8 mouse cellular contexts compared by ENCODE assay signal in the genomic region with DNA sequence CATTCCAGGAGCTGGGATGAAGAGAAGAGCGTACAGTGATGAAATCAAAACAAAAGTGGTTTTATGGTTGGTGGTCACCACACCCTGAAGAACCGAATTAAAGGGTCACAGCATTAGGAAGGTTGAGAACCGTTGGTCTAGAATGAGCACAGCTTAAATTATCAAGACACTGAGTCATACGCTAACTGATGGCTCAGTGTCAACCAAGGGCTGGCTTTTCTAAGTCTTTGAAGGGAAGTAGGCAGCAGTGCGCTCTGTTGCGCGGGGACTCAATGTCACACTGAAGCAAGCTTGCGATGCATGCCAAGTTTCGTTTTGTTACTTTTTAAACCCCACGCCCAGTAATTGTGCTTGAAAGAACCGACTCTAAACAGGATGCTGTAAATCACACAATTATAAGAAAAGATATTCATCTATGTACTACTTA.
A peak's percentile ranks its signal among the peaks of the same experiment; 100 is the strongest.
DNase-seq lines count a peak whose midpoint lies in the region; ATAC-seq and TF ChIP-seq lines count a peak whose summit lies in the region.

No protein-coding gene starts in this region.

- H3K9ac ChIP-seq in forebrain, embryonic 11.5 days (ENCODE audit: low read length) = no peak overlapping the region

- CTCF ChIA-PET in Patski (lab: Charles Lee) = interaction anchor here (0.8 to 0.9 kb wide), 2 partner anchors 41 to 158 kb away, joined by 3 read pairs; partner anchors contain the start of gene Nol7

- H3K9me3 ChIP-seq in forebrain, embryonic 11.5 days (ENCODE audit: control insufficient read depth, low read length) = no peaks in the 10 kb centered on the region

- H3K4me2 ChIP-seq in forebrain, embryonic 11.5 days (ENCODE audit: low read depth, low read length, severe bottlenecking) = no peak overlapping the region

- in situ Hi-C loops in Patski (cut with MboI; ENCODE audit: low pct_unique_long_range_greater_than_20kb) = no loop called here

- POLR2A ChIA-PET in Patski (lab: Charles Lee) = interaction anchor here (0.6 kb wide), 2 partner anchors 9 to 100 kb away, joined by 4 read pairs; no protein-coding TSS in a partner anchor

- peak; percentile 72 for ATAC-seq in Patski
- peak; percentile 23; the same call in 1 of the 2 replicates for ATAC-seq in megakaryocyte progenitor cell, adult 5-6 weeks (replicated peaks; ENCODE audit: poor library complexity)
- ATAC-seq in forebrain, embryonic 11.5 days (replicated peaks; ENCODE audit: low FRiP score) = no peak

- WGBS in forebrain, embryonic 11.5 days = 93% methylated on average over 11 of the region's 11 CpGs

- peak overlapping the region; percentile 96 for H3K27ac ChIP-seq in layer of hippocampus, adult 2 months
- no peak overlapping the region for H3K27ac ChIP-seq in forebrain, embryonic 11.5 days (ENCODE audit: low read depth, low read length)

- H3K27me3 ChIP-seq in Patski = no peaks in the 10 kb centered on the region
- H3K27me3 ChIP-seq in forebrain, embryonic 11.5 days (ENCODE audit: control insufficient read depth, insufficient read depth, low read length) = no peaks in the 10 kb centered on the region

- no peak for TF ChIP-seq CTCF in layer of hippocampus, adult 2 months (conservative IDR thresholded peaks at IDR 0.05)
- no peak for TF ChIP-seq CTCF in Patski (IDR thresholded peaks at IDR 0.05)

- H3K4me3 ChIP-seq in layer of hippocampus, adult 2 months = no peak overlapping the region; the same call in 1 of the 2 replicates
- H3K4me3 ChIP-seq in forebrain, embryonic 11.5 days (ENCODE audit: low read depth, low read length) = no peak overlapping the region

- DNase-seq in layer of hippocampus, adult 2 months (ENCODE audit: low spot score in 2 of 2) = peak in 1 of 2 experiments; percentile 37
- DNase-seq in layer of hippocampus, postnatal 14 days (ENCODE audit: low spot score in 2 of 2) = no peak
- peak; percentile 68 for DNase-seq in Patski (ENCODE audit: low read depth, low spot score)
- DNase-seq in heart, postnatal 4 days = peak; percentile 35
- no peak for DNase-seq in thymus, postnatal 4 days
- no peak for DNase-seq in cerebellum, adult 11 months
- DNase-seq in forebrain, embryonic 11.5 days (ENCODE audit: low spot score) = no peak

- H3K4me1 ChIP-seq in forebrain, embryonic 11.5 days (replicated peaks; ENCODE audit: control insufficient read depth, insufficient read depth, low read length) = no peaks in the 10 kb centered on the region

- H3K36me3 ChIP-seq in forebrain, embryonic 11.5 days (ENCODE audit: control insufficient read depth, insufficient read depth, low read length) = no peaks in the 10 kb centered on the region

Comparison
In these comparisons a context has a peak if more than half of its experiments do, and no peak if none do; other contexts are left out.
1. DNase-seq: peak in Patski (single experiment) and heart, postnatal 4 days (single experiment); none in layer of hippocampus, postnatal 14 days (0 of 2), thymus, postnatal 4 days (single experiment), cerebellum, adult 11 months (single experiment) and forebrain, embryonic 11.5 days (single experiment).